Mouse (Mus musculus): Measurements from ENCODE around the gene Fgb.

Fgb gene

GRCm38 (mm10) chr3:83049680-83050079, at the start of gene Fgb:
Gene Fgb, minus strand, starts transcription at chr3:83049863.
- DNase-seq (ENCODE audit: low spot score in 2 of 2) = no peak

- no peak for DNase-seq (ENCODE audit: low spot score in 2 of 2)
Observed at GRCm38 (mm10) chr3:83099139-83099538, 49.5 kb upstream of the Fgb start.

- no peak for DNase-seq (ENCODE audit: low spot score in 2 of 2)
Observed at GRCm38 (mm10) chr3:83098546-83099034, 48.9 kb upstream of the Fgb start.

- no peak for DNase-seq (ENCODE audit: low spot score in 2 of 2)
Observed at GRCm38 (mm10) chr3:83097586-83097985, 47.9 kb upstream of the Fgb start.

GRCm38 (mm10) chr3:83080567-83081055, 30.9 kb upstream of the Fgb start:
- DNase-seq (ENCODE audit: low spot score in 2 of 2) = peak; percentile 33 to 46

- no peak for DNase-seq (ENCODE audit: low spot score in 2 of 2)
Observed at GRCm38 (mm10) chr3:83076563-83076962, 26.9 kb upstream of the Fgb start.

GRCm38 (mm10) chr3:83070231-83070630, 20.6 kb upstream of the Fgb start:
- DNase-seq (ENCODE audit: low spot score in 2 of 2) = no peak

- DNase-seq (ENCODE audit: low spot score in 2 of 2) = no peak
Observed at GRCm38 (mm10) chr3:83068869-83069268, 19.2 kb upstream of the Fgb start.

- DNase-seq (ENCODE audit: low spot score in 2 of 2) = no peak
Observed at GRCm38 (mm10) chr3:83067920-83068319, 18.3 kb upstream of the Fgb start.

- no peak for DNase-seq (ENCODE audit: low spot score in 2 of 2)
Observed at GRCm38 (mm10) chr3:83057046-83057445, 7.4 kb upstream of the Fgb start.

GRCm38 (mm10) chr3:83055281-83056038, 5.8 kb upstream of the Fgb start, which contains the start of gene Plrg1:
Gene Plrg1, plus strand, starts transcription at chr3:83055522.
- DNase-seq (ENCODE audit: low spot score in 2 of 2) = peak; percentile 96 to 98

- no peak for DNase-seq (ENCODE audit: low spot score in 2 of 2)
Observed at GRCm38 (mm10) chr3:83054759-83055158, 5.1 kb upstream of the Fgb start.

- peak in 1 of 2 experiments; percentile 9 for DNase-seq (ENCODE audit: low spot score in 2 of 2)
Observed at GRCm38 (mm10) chr3:83053758-83054157, 4.1 kb upstream of the Fgb start.

GRCm38 (mm10) chr3:83053126-83053525, 3.5 kb upstream of the Fgb start:
- DNase-seq (ENCODE audit: low spot score in 2 of 2) = no peak

GRCm38 (mm10) chr3:83052102-83052501, 2.4 kb upstream of the Fgb start:
- no peak for DNase-seq (ENCODE audit: low spot score in 2 of 2)

GRCm38 (mm10) chr3:83050661-83051060, 998 bp upstream of the Fgb start:
- no peak for DNase-seq (ENCODE audit: low spot score in 2 of 2)

- no peak for DNase-seq (ENCODE audit: low spot score in 2 of 2)
Observed at GRCm38 (mm10) chr3:83046649-83047048, 3.0 kb downstream of the Fgb start.

- DNase-seq (ENCODE audit: low spot score in 2 of 2) = no peak
Observed at GRCm38 (mm10) chr3:83042451-83042850, 7.2 kb downstream of the Fgb start.

GRCm38 (mm10) chr3:83039666-83040065, 10.0 kb downstream of the Fgb start:
- no peak for DNase-seq (ENCODE audit: low spot score in 2 of 2)

- DNase-seq (ENCODE audit: low spot score in 2 of 2) = no peak
Observed at GRCm38 (mm10) chr3:83038865-83039264, 10.8 kb downstream of the Fgb start.

GRCm38 (mm10) chr3:83033801-83034200, 15.9 kb downstream of the Fgb start:
- no peak for DNase-seq (ENCODE audit: low spot score in 2 of 2)

- DNase-seq (ENCODE audit: low spot score in 2 of 2) = no peak
Observed at GRCm38 (mm10) chr3:83032746-83033308, 16.8 kb downstream of the Fgb start.

GRCm38 (mm10) chr3:83030331-83030730, 19.3 kb downstream of the Fgb start:
- no peak for DNase-seq (ENCODE audit: low spot score in 2 of 2)

Data from spleen, postnatal 36 days (tissue).